Mouse (Mus musculus) stomach, embryonic 15.5 days (tissue): ENCODE measurements around the gene Farsb. TPM values are rescaled to one million over a fixed set of nuclear protein-coding genes. Genes with fewer than 3 reads are reported as not detected.

ENCODE experiments used
- ATAC-seq: fragments of 200-750 bp; cut with Nextera tagmentation; 2 replicates; pipeline ENCODE4 v1.8.0; 2017; ENCODE audit warnings: low read depth, moderate number of reproducible peaks, moderate TSS enrichment; ENCODE audit not compliant: insufficient read depth, low FRiP score
- H3K27ac ChIP-seq: fragments of 300-500 bp; sonication (generic); 2 replicates; pipeline ENCODE4 v1.5.1; 2015; ENCODE audit warnings: mild to moderate bottlenecking, inconsistent platforms
- H3K27me3 ChIP-seq: fragments of 300-500 bp; sonication (generic); replicated peaks from 2 replicates; pipeline ENCODE4 v1.6.1; 2015; ENCODE audit warnings: inconsistent platforms
- H3K36me3 ChIP-seq: fragments of 300-500 bp; sonication (generic); 2 replicates; pipeline ENCODE4 v1.6.1; 2015; ENCODE audit warnings: inconsistent platforms
- H3K4me1 ChIP-seq: fragments of 300-500 bp; sonication (generic); 2 replicates; pipeline ENCODE4 v1.6.1; 2015; ENCODE audit warnings: inconsistent platforms
- H3K4me2 ChIP-seq: fragments of 300-500 bp; sonication (generic); 2 replicates; pipeline ENCODE4 v1.6.1; 2015; ENCODE audit warnings: mild to moderate bottlenecking, inconsistent platforms
- H3K4me3 ChIP-seq: fragments of 300-500 bp; sonication (generic); replicated peaks from 2 replicates; pipeline ENCODE4 v1.5.1; 2015; ENCODE audit warnings: inconsistent platforms
- H3K9ac ChIP-seq: fragments of 300-500 bp; sonication (generic); 2 replicates; pipeline ENCODE4 v1.6.1; 2015; ENCODE audit warnings: inconsistent platforms
- H3K9me3 ChIP-seq: fragments of 300-500 bp; sonication (generic); 2 replicates; pipeline ENCODE4 v1.6.1; 2016; ENCODE audit warnings: inconsistent platforms
- WGBS: fragments of 180-500 bp; shearing (Covaris S2); methylation state at CpG from one replicate; pipeline ENCODE4 v1.1.7; 2015; 5-methylcytosine and 5-hydroxymethylcytosine counted together
- polyA plus RNA-seq: library from polyadenylated mRNA; unstranded; fragments of >200 nt; fragmentation: Nextera tagmentation; extraction: Ambion mirVana; gene quantifications from 2 replicates; pipeline ENCODE4 v1.2.1, GENCODE M21; 2015

Farsb gene
- polyA plus RNA-seq: 140 and 150 TPM in 2 replicates

GRCm38 (mm10) chr1:78488752-78489492, at the start of gene Farsb:
Gene Farsb (minus strand): TSS chr1:78488897.
- peak within 1 kb of the TSS; percentile 93 for H3K4me3 ChIP-seq

GRCm38 (mm10) chr1:78538396-78538795, 49.7 kb upstream of the Farsb start:
- Histone ChIP-seq H3K9ac (no peak overlapping the region), H3K4me3 (no peak overlapping the region), H3K9me3 (no peaks in the 10 kb centered on the region), H3K27me3 (no peaks in the 10 kb centered on the region), H3K27ac (no peak overlapping the region), H3K4me1 (no peaks in the 10 kb centered on the region), H3K36me3 (no peaks in the 10 kb centered on the region), H3K4me2 (no peak overlapping the region)
- 54% methylated on average over 5 of the region's 5 CpGs for WGBS
- ATAC-seq: no peak

More at GRCm38 (mm10) chr1:78488752-78489492, at the start of gene Farsb:
- Histone ChIP-seq H3K4me1 (peaks cover 4% of the 10 kb centered on the region; the same call in 1 of the 2 replicates), H3K27me3 (no peaks in the 10 kb centered on the region), H3K27ac (peak within 1 kb of the TSS; percentile 78), H3K36me3 (no peaks in the 10 kb centered on the region), H3K9ac (peak within 1 kb of the TSS; percentile 90), H3K9me3 (no peaks in the 10 kb centered on the region), H3K4me2 (peak within 1 kb of the TSS; percentile 66)
- WGBS: under 1% methylated on average over 31 of the region's 31 CpGs
- peak; percentile 96 for ATAC-seq

- H3K9me3 ChIP-seq: no peaks in the 10 kb centered on the region
- no peaks in the 10 kb centered on the region for H3K27me3 ChIP-seq
- no peaks in the 10 kb centered on the region for H3K4me1 ChIP-seq
- H3K36me3 ChIP-seq: no peaks in the 10 kb centered on the region
- H3K9ac ChIP-seq: peak overlapping the region; percentile 16; the same call in 1 of the 2 replicates
- H3K4me3 ChIP-seq: peak overlapping the region; percentile 33
- H3K27ac ChIP-seq: no peak overlapping the region
- peak; percentile 70; the same call in 1 of the 2 replicates for ATAC-seq
- peak overlapping the region; percentile 68 for H3K4me2 ChIP-seq
- WGBS: 36% methylated on average over 16 of the region's 16 CpGs
Measured at GRCm38 (mm10) chr1:78537494-78538010, 48.9 kb upstream of the Farsb start.

- Histone ChIP-seq H3K4me3 (no peak overlapping the region), H3K9me3 (no peaks in the 10 kb centered on the region), H3K36me3 (no peaks in the 10 kb centered on the region), H3K27me3 (no peaks in the 10 kb centered on the region), H3K4me1 (no peaks in the 10 kb centered on the region), H3K4me2 (peak overlapping the region; percentile 68), H3K27ac (no peak overlapping the region), H3K9ac (no peak overlapping the region)
- no peak for ATAC-seq
- 33% methylated on average over 19 of the region's 19 CpGs for WGBS
Measured at GRCm38 (mm10) chr1:78536310-78537164, 47.8 kb upstream of the Farsb start.

GRCm38 (mm10) chr1:78534428-78535150, 45.9 kb upstream of the Farsb start:
- H3K4me1 ChIP-seq: no peaks in the 10 kb centered on the region
- no peak for ATAC-seq
- H3K27ac ChIP-seq: no peak overlapping the region
- H3K4me3 ChIP-seq: no peak overlapping the region
- H3K36me3 ChIP-seq: no peaks in the 10 kb centered on the region
- H3K27me3 ChIP-seq: no peaks in the 10 kb centered on the region
- no peak overlapping the region for H3K9ac ChIP-seq
- H3K4me2 ChIP-seq: no peak overlapping the region
- no peaks in the 10 kb centered on the region for H3K9me3 ChIP-seq
- 80% methylated on average over 9 of the region's 9 CpGs for WGBS

GRCm38 (mm10) chr1:78532184-78532800, 43.6 kb upstream of the Farsb start:
- no peak for ATAC-seq
- Histone ChIP-seq H3K9me3 (no peaks in the 10 kb centered on the region), H3K36me3 (no peaks in the 10 kb centered on the region), H3K4me2 (no peak overlapping the region), H3K4me1 (no peaks in the 10 kb centered on the region), H3K4me3 (no peak overlapping the region), H3K27ac (no peak overlapping the region), H3K27me3 (no peaks in the 10 kb centered on the region), H3K9ac (no peak overlapping the region)
- 68% methylated on average over 15 of the region's 15 CpGs for WGBS

GRCm38 (mm10) chr1:78530500-78531215, 42.0 kb upstream of the Farsb start:
- Histone ChIP-seq H3K36me3 (no peaks in the 10 kb centered on the region), H3K9me3 (no peaks in the 10 kb centered on the region), H3K27me3 (no peaks in the 10 kb centered on the region), H3K9ac (no peak overlapping the region), H3K4me3 (no peak overlapping the region), H3K27ac (no peak overlapping the region), H3K4me1 (no peaks in the 10 kb centered on the region), H3K4me2 (no peak overlapping the region)
- no peak for ATAC-seq
- 67% methylated on average over 7 of the region's 7 CpGs for WGBS

GRCm38 (mm10) chr1:78529011-78529410, 40.3 kb upstream of the Farsb start:
- Histone ChIP-seq H3K4me2 (no peak overlapping the region), H3K4me3 (no peak overlapping the region), H3K27ac (no peak overlapping the region), H3K9ac (no peak overlapping the region), H3K9me3 (no peaks in the 10 kb centered on the region), H3K4me1 (no peaks in the 10 kb centered on the region), H3K36me3 (no peaks in the 10 kb centered on the region), H3K27me3 (no peaks in the 10 kb centered on the region)
- 80% methylated on average over 8 of the region's 8 CpGs for WGBS
- no peak for ATAC-seq

- Histone ChIP-seq H3K9ac (no peak overlapping the region), H3K36me3 (no peaks in the 10 kb centered on the region), H3K4me2 (no peak overlapping the region), H3K27ac (no peak overlapping the region), H3K9me3 (no peaks in the 10 kb centered on the region), H3K27me3 (no peaks in the 10 kb centered on the region), H3K4me3 (no peak overlapping the region), H3K4me1 (no peaks in the 10 kb centered on the region)
- 98% methylated on average over 3 of the region's 3 CpGs for WGBS
- no peak for ATAC-seq
Measured at GRCm38 (mm10) chr1:78528356-78528755, 39.7 kb upstream of the Farsb start.

GRCm38 (mm10) chr1:78525189-78525886, 36.6 kb upstream of the Farsb start:
- ATAC-seq: no peak
- H3K4me2 ChIP-seq: no peak overlapping the region

More at GRCm38 (mm10) chr1:78525189-78525886, 36.6 kb upstream of the Farsb start:
- no peaks in the 10 kb centered on the region for H3K36me3 ChIP-seq
- H3K27ac ChIP-seq: no peak overlapping the region
- no peaks in the 10 kb centered on the region for H3K9me3 ChIP-seq
- no peak overlapping the region for H3K4me3 ChIP-seq
- WGBS: 49% methylated on average over 23 of the region's 23 CpGs
- H3K4me1 ChIP-seq: no peaks in the 10 kb centered on the region
- no peaks in the 10 kb centered on the region for H3K27me3 ChIP-seq
- no peak overlapping the region for H3K9ac ChIP-seq
